Mouse (Mus musculus): Measurements from ENCODE around the gene Gsc.

Gsc gene

DNA sequence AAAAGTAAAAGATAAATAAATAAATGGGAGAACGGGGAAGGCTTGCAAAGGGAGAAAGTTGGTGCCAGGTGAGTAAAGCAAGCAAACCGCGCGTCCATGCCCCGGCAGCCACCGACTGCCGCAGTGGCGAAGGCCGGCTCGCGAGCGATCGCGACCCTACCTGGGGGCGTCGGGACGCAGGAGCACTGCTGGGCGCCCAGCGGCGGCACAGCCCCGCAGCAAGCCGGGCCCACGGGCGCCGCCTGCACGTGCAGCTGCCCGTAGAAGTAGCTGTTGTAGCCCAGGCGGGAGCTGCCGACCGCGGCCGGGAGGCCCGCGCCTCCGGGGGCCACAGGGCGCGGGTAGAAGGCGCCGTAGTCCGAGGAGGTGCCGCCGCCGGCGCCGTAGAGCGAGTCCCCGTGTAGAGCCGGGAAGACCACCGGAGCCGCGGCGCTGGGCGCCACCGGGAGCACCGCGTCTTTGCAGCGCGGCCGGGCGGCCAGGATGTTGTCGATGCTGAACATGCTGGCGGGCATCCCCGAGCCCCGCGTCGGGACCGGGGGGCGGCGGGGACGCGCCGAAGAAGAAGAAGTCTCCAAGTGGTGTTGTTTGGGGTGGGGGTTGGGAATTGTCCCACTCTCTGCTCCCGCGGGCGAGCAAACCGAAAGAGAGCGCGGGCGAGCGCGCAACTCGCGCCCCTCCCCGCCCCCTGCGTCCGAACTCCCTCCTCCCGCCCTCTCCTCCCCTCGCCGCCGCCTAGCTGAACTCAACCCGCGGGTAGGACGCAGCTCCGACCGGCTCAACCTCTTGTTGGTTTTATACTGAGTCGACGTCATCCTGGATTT lies at the start of gene Gsc:
Gene Gsc, minus strand, starts transcription at position 730 of the 824 bp plus-strand sequence.
- in situ Hi-C loops (cut with MboI, MseI), result no loop called here

DNA sequence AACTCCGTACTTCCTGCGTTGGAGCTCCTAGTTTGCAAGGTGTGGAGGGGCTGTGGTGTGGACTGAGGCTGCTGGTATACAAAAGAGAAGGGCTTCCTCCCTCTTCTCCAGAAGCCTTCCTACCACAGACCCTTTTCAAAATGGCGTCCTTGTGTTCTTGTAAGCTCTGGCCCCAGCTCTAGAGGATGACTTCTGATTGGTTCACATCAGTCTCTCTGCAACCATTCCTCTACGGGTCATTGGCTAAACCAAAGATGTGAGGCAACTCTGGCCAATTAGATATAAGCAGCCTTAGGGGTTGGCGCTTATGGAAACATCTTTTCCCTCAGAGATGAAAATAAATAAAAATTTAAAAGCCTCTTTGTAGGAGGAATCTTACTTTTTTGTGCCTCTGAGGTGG lies 46.6 kb upstream of the Gsc start:
- in situ Hi-C loops (cut with MboI, MseI), result no loop called here

DNA sequence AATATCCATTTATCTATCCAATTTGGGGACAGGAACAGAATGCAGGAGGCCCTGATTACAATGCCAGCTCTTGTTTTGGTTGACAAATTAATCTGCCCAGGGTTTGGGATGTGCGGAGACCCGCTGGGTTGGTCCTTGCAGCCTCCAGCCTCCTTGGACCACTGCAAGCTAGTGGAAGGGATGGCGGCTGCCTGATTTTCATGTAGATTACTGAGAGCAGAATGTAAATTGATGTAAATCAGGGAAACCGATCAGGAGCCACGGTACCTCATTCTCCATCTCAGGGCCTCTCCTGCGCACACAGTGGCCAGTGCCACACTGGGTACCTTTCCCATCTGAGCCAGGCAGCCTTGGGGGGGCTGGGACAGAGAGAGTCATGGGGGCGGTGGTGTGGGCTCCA lies 34.8 kb upstream of the Gsc start:
- in situ Hi-C loops (cut with MboI, MseI), result no loop called here

DNA sequence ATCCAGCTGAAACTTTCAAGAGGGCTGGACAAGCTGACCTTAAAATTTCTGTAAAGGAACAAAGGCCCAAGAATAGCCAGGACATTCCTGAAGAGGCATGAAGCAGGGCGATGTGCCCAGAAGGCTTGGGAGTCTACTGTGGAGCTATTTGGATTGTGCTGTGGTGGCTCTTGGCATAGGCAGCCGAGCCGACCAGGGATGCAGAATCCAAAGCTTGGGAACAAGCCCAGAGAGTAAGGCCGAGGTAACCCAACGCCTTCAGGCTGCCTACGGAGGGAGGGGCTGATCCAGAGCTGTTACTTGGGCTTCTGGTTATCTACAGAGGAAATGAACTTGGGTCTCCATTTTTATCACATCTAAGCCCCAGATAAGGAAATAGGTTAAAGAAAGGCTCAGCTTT lies 18.9 kb upstream of the Gsc start:
- in situ Hi-C loops (cut with MboI, MseI), result no loop called here

DNA sequence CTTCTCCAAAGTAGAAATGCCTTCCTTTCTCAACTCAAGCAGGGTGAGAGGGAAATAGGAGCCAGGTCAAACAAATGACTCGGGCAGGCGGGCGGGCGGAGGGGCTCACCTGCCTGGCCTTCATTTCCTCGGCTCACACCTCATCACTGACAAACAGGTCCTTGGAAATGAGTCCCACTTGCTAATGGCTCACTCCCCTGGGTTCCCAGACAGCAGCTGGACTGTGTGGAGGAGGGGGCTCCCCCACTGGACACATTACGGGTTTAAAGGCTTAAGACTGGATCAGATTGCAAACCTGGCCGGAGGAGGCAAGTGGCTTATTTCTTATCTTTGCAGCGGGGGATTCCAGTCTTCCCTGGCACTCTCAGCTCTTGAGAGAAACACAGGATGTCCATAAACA lies 13.1 kb upstream of the Gsc start:
- in situ Hi-C loops (cut with MboI, MseI), result no loop called here

DNA sequence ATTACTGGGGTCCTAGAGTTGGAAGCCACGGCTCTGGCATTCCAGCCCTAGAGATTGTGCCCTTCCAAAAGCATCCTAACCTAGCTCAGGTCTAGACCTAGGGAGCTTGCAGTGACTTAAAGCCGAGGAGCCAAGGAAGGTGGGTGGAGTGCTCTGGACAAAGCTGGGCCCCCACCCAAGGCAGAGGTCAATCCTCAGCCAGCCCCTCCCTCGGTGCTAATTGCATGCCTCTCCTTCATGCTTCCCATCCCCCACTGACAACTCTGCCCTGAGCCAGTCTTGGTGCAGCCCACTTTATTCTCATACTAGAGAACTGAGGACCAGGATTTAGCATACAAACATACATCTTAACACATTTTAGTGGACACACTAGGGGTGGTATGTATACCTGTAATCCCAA lies 12.0 kb upstream of the Gsc start:
- in situ Hi-C loops (cut with MboI, MseI), result no loop called here

DNA sequence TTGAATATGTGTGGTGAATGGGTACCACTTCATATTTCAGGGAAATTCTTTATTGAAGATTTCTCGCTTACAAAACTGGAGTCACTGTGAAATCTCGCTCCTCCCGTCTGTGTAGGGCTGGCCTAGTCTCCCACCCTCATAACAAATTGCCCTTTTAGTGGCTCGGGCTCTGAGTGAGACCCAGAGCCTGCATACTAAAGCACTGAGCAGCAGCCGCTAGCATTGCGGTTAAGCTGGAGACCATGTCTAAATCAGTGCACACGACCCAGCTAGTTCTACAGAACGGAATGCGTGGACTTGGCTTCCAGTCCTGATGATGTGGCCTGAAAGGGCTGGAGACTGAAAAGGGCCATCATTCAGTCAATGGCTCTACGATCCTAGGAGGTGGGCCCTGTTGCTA lies 7.9 kb upstream of the Gsc start:
- in situ Hi-C loops (cut with MboI, MseI), result no loop called here

DNA sequence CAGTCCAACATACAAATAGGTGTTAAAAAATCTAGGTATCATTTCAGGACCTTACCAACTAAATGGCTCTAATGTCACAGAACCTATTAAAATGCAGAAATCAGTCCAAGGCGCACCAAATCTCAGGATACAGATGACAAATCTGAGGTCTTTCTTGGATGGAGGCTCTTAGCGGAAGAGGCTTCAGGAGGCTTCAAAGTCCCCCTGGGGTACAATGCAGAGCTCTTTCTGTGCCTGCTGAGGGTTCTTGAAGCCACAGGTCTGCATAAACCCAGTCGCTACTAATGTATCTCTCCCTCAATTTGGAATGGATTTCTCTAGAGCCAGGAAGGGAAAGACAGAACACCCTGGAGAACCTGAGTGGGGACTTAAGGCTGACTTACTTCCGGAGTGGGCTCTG lies 5.1 kb upstream of the Gsc start:
- in situ Hi-C loops (cut with MboI, MseI), result no loop called here

DNA sequence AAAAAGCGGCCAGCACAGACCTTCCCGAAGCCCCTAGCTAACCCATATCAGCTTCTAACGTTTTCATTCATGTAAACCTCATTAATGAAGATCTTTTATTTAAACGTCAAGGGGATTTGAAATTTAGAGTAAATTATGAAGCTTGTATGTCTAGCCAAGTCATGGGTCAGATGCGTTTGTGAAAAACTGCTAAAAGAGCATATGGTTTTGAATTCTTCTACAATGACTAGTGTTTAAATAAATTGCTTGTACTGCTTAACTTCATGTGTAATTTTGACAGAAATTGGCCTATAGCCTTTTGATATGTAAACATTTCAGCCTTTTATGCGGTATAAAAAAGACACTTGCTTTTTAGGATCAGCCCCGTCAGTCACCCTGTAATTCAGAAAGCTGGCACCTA lies 4.4 kb upstream of the Gsc start:
- in situ Hi-C loops (cut with MboI, MseI), result no loop called here

DNA sequence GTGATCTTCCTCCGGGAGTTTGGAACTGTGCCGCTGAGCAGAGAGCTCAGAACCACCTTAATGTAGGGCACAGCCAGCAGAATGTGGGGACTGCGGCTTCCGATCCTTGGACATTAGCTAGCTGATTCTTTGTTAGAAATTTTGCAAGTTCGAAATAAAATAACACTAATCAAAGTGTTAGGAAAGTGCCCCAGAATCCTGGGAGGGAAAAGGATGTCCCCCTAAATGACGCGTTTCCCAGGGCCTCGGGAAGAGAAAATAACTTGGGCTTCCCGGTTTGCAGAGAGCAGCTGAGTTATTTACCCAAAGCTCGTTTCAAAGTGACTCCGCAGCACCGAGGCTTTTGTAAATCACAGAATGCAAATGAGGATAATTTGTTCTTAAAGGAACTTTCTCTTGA lies 3.9 kb upstream of the Gsc start:
- in situ Hi-C loops (cut with MboI, MseI), result no loop called here

DNA sequence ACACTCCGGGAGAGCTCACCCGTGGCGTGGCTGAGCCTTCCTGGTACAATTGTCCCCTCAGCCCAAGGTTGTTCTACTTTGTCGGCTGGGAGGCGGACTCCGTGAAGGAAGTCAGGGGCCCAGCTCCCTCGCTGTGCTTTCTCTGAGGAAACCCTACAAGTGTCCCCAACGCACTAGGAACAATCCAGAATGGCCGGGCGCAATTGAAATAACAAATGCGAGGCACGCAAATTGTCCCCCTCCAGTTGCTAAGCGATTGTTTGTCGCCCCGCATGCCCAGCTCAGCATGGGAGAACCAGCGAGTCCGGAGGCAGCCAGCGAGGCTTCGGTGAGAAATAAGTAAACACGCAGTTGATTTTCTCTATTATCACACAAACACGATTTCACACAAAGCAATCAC lies 2.8 kb upstream of the Gsc start:
- in situ Hi-C loops (cut with MboI, MseI), result no loop called here

DNA sequence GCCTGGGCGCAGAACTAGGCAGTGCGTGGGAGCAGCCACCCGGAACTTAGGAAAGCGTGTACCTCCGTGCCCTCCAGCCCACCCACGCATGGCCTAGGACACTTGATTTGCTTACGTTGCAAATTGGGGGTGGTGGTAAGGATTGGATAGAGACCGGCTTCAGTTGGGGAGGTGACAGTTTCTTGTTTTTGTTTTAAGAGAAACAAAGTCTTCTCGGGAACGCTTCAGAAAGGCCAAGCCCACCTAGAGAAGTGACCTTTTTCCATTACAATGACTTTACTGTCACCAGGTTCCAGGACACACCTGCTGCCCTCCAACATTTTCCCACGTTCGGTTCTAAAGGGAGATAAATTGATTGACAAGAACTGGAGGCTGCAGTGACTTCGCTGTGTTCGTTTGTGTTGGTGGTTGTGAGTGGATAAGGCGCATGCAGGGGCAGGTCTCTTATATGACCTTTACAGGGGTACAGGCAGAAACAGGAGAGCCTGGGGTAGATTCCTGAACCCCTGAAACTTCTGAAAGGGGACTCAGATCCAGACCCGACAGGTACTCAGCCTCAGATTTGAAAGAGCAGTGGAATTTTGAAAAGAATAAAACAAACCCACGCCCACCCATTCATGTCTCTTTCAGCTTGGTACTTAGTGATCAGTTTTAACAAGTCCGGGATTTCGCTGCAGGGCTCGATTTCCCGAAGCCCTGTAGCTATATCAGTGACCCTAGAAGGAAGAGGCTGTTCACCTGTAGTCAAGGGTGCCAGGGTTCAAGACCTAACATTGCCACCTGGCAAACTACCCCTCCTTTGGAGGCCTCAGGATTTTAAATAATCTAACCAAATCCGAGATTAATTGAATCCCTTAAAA lies 2.0 kb upstream of the Gsc start:
- in situ Hi-C loops (cut with MboI, MseI), result no loop called here

DNA sequence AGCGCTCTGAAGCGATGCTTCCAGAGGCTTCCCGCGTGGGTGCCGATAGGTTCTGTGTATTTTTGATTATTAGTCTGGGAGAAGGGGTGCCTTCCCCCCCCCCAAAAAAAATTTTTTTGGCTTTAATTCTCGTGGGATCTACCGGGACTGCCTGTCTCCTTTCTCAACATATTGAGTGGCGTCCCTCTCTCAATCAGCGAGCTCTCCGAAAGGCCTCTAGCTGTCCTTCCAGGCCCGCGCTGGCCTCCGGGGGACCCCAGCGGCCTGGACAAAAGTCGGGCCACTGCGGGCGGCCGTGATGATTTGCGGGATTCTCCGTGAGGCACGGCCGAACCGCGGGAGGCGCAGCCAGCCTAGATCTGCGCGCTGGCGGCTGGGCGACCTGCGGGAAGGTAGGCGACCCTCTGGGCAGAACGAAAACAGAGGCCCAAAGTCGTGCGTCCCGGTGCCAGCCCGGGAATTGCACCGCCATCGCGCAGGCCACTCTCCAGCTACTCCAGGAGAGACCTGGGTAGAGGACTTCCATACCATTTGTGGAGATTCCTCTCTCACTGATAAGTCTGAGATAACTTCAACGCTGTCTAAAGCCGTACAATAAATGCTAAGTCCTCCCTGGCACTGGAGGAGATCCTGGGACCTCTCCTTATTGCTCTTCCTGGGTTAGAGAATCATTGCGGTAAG lies 1.2 kb upstream of the Gsc start:
- in situ Hi-C loops (cut with MboI, MseI), result no loop called here

DNA sequence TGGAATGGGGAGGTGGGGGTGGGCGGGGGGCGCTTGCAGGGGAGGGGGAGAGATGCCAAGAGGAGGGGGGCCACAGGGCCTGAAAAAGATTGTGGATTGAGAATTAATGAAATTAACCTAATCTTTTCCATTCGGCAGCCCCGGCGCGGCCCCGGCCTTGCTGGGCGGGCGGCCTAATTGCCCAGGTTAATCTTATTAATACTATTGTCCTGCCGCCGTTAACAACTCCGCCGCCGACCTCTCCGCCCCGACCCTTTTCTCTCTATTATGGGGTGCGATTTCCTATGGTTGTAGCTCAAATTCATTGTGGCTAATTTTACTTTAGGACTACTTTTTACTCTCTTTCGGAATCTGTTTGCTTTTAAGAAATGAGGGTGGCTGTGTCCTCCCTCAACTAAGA lies 362 bp upstream of the Gsc start:
- in situ Hi-C loops (cut with MboI, MseI), result no loop called here

DNA sequence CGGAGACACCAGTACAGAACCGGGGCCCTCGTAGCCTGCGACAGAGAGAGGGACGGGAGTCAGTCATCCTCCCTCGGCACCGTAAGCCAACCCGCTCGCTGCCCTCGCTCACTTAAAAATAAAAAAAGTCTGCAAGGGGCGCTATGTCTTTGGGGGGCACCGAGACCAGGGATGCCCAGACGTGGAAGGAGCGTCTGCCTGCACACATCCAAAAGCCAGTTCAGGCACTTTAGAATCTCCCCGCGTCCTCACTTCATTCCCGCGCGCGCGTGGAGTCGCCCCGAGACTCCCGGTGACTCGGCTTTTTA lies 958 bp downstream of the Gsc start:
- in situ Hi-C loops (cut with MboI, MseI), result no loop called here

DNA sequence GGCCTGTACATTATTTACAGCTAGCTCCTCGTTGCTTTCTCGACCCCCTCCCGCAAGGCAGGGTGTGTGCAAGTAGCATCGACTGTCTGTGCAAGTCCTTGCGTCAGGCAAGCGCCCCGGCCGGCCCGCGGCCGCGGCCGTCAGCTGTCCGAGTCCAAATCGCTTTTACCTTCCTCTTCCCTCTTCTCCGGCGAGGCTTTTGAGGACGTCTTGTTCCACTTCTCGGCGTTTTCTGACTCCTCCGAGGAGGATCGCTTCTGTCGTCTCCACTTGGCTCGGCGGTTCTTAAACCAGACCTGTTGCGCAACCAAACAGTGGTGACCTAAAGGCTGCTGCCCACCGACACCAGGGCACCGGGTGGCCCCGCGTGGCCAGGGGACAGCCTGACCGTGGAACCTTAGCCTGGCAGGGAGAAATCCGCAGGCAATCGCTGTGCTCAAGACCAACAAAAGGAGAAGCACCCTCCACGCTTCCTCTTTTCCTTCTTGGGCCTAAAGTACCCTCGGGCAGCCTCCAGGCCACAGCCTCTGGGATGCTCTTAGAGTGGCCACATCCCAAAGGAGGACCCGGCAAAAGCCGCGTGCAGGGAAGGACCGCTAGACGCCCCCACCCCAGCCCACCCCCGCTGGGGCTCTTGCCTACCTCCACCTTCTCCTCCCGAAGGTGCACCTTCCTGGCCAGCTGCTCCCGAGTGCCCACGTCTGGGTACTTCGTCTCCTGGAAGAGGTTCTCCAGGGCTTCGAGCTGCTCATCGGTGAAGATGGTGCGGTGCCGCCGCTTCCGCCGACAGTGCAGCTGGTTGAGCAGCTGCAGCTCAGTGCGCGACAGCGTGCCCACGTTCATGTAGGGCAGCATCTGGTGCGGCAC lies 1.5 kb downstream of the Gsc start:
- in situ Hi-C loops (cut with MboI, MseI), result no loop called here

DNA sequence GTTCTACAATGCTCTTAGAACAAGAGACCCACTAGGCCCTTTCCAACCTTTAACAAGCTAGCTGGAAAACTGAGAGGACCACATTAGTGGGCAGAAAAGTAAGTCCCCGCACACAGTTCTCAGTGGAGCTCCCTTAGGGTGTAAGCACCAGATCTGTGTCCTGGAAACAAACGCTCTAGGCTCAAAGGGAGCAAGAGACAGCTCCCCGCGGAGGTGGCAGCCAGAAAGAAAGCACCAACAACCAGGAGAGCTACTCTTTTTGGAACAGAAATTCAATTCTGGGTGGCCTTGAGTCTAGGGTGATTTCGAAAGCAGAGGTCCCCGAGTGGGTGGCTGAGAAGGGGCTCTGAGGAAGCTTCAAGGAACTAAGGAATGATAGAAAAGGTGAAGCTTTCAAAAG lies 2.5 kb downstream of the Gsc start:
- in situ Hi-C loops (cut with MboI, MseI), result no loop called here

DNA sequence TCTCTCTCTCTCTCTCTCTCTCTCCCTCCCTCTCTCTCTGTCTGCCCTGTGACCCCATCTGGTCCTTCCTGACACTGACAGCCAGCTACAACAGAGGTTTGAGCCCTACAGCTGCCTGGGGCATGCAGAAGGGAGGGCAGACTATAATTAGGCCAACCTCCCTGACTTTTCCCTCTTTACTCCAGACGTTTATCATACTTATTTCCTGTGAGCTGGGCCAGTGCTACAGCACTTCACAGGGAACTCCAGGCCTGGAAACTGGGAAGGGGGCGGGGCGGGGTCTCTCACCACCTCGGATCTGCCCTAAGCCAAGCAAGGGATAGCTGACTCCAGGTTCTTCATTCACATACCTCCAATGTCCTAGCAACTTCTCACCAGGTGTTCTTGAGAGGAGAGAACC lies 4.3 kb downstream of the Gsc start:
- in situ Hi-C loops (cut with MboI, MseI), result loop anchor here (10.0 kb wide), 1 partner anchor 396 kb away; the partner anchor contains the start of gene Clmn

DNA sequence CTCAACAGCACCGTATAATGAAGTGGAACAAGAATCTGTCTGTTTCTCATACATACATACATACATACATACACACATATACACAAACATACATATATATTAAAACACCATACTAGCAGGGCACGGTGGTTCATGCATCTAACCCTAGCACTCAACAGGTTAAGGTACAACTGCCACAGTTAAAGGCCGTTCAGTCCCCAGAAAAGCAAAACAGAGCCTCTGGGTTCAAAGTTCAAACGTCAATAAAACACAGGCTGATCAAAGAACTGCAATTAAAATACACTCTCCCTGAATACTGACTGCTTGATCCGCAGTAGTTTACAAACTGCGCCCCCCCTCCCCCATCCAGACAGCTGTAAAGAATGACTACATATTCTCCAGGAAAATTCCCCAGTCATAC lies 5.8 kb downstream of the Gsc start:
- in situ Hi-C loops (cut with MboI, MseI), result loop anchor here (10.0 kb wide), 1 partner anchor 397 kb away; the partner anchor contains the start of gene Clmn

DNA sequence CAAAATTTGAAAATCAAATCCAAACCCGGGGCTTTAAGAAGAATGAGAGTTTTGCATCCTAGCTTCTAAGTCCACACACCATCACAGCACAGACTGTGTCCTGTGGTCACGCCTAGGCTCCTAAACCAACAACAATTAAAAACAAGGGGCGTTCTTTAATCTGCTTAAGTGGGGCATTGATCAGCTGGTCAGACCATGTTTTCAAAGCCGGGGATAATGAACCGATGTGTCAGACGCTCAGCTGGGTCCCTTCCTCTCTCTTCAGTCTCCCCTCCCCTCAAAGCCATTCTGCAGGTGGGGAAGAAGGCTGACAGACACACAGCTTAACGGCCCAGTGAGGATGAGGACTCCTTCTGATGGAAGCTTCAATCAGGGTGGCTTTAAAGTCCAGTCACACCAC lies 6.2 kb downstream of the Gsc start:
- in situ Hi-C loops (cut with MboI, MseI), result loop anchor here (10.0 kb wide), 1 partner anchor 398 kb away; the partner anchor contains the start of gene Clmn

DNA sequence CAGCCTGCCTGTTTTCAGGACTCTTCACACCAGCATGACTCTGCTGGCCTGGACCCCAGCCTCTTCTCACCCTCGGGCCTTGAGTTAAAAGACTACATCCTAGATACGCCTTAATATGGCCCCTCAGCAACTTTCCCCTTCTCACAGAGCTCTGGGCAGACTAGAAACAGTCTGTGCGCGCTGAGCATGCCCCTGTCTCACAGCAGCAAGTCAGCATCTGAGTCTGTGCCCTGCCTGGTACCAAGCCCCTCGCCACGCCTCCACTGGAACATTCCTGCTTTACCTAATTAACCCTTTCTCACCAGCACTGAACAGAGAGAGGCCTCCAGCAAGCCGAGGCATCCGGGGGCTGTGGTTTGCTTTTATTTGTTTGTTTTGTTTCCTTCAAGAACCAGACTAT lies 11.8 kb downstream of the Gsc start:
- in situ Hi-C loops (cut with MboI, MseI), result loop anchor here (10.0 kb wide), 1 partner anchor 403 kb away; the partner anchor contains the start of gene Clmn
